Mouse (Mus musculus) retina, postnatal 1 day (tissue): ENCODE data around the gene Dnttip2.

ENCODE experiments used
- DNase-seq: peaks from one replicate; pipeline ENCODE4 v3.0.0-alpha.2; 2012

Dnttip2 gene

GRCm38 (mm10) chr3:122333902-122334301 is 59.7 kb downstream of the Dnttip2 start:
- DNase-seq: peak; percentile 37

- DNase-seq: no peak
These were observed 60.2 kb downstream of the Dnttip2 start for GRCm38 (mm10) chr3:122334375-122334774.
